Mouse (Mus musculus): ENCODE results near the gene Notch1.

- TF ChIP-seq POLR2A (IDR thresholded peaks at IDR 0.05; ENCODE audit: extremely low read depth, insufficient read depth, low read length) (no peak), CTCF (IDR thresholded peaks at IDR 0.05; ENCODE audit: extremely low read depth, insufficient read depth, low read length) (no peak)
Observed at GRCm38 (mm10) chr2:26441261-26441660, 75.2 kb downstream of the Notch1 start.

Data from cortical plate, adult 2 months (tissue).